Mouse (Mus musculus) embryonic fibroblast, embryonic 13.5 days (primary cell): ENCODE results near the gene Cfap77. TPM values are rescaled to one million over a fixed set of nuclear protein-coding genes. Genes with fewer than 3 reads are reported as not detected.

ENCODE experiments used
- H3K27ac ChIP-seq: 2 replicates; pipeline ENCODE4 v1.5.1; 2012; ENCODE audit warnings: low read length, control low read depth, inconsistent platforms; ENCODE audit not compliant: insufficient read depth
- H3K4me1 ChIP-seq: 2 replicates; pipeline ENCODE4 v1.6.1; 2011; ENCODE audit warnings: low read length; ENCODE audit not compliant: control insufficient read depth, insufficient read depth
- H3K4me3 ChIP-seq: 2 replicates; pipeline ENCODE4 v1.5.1; 2011; ENCODE audit warnings: mild to moderate bottlenecking, control low read depth, low read length; ENCODE audit not compliant: insufficient read depth
- CTCF ChIP-seq: IDR thresholded peaks from 2 replicates; pipeline ENCODE4 v1.5.1; 2011; ENCODE audit warnings: mild to moderate bottlenecking, control low read depth, low read length, moderate library complexity, borderline replicate concordance; ENCODE audit not compliant: insufficient read depth
- POLR2A ChIP-seq: IDR thresholded peaks from 2 replicates; pipeline ENCODE4 v1.6.1; 2011; ENCODE audit warnings: low read depth, mild to moderate bottlenecking, control low read depth, low read length, moderate library complexity
- polyA plus RNA-seq: library from polyadenylated mRNA; stranded (reverse); fragments of >200 nt; gene quantifications from 2 replicates; pipeline ENCODE4 v1.2.4, GENCODE M21; 2011; ENCODE audit warnings: low read depth; ENCODE audit not compliant: missing spikeins, insufficient read length

The Cfap77 gene
- polyA plus RNA-seq, 1 experiment: 0.76 TPM

DNA sequence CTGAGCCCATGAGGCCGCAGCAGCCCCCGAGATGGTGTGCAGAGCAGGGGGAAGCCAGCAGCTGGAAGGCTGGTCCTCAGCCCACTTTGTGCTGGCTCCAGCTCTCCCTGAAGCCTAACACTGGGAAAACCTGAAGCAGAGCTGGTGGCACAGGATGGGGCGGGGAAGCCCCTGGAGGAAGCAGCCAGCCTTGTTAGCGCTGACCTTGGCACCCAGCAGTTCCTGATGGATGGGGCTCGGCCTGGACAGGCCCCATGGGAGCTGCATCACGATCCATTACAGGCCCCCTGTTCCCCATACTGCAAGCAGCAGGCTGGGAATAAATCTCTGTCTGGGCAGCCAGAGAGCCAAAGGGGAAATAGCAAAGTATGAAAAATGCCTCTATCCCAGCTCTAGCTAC is 80.3 kb downstream of the Cfap77 start:
- Histone ChIP-seq H3K27ac (no peak overlapping the region), H3K4me1 (no peaks in the 10 kb centered on the region), H3K4me3 (no peak overlapping the region)
- no peak for TF ChIP-seq CTCF
- no peak for TF ChIP-seq POLR2A

DNA sequence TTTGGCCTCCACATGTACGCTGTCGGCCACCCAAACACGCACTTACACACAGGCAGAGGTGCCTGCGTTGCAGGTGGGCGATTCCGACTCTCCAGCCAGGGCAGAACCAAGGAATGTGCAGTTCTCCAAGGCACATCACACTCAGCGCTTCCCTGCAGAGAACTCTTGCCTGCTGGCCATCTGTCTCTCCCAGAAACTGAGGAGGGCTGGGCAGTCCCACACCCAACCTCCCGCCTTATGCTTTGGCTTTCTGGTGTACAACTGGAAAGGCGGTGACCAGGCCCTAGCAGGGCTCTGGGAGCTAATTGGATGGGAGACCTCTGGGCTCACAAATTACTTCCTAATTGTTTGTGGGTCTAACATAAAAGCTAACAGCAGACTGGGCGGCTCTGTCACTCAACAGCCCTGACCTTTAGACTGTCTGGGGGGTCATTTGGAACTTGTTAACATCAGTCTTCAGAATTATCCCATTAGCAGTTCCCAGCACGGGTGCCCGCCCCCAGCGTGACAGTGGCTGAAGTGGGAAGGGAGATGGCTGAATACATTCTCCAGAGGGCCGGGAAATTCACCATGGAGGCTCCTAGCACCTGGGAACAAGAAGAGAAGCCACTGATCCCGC is 80.9 kb downstream of the Cfap77 start:
- Histone ChIP-seq H3K27ac (no peak overlapping the region), H3K4me1 (no peaks in the 10 kb centered on the region), H3K4me3 (no peak overlapping the region)
- TF ChIP-seq CTCF (no peak), POLR2A (no peak)

DNA sequence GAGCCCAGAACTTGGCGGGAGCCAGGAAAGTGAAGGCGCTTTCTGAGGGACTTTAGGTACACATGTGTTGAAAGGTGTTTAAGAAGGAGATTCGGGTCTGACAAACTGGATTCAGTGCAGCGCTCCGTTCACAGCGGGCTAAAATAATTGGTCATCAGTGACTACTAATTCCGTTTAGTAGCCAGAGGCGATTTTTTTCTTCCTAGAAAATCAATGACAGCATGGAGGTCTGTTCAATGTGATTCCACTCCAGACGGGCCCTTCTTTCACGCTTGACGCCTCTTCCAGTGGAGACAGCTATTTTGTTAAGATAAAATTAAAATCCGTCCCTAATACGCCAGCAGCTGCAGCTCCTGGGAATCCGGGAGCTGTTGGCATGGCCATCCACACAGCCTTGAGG is 84.4 kb downstream of the Cfap77 start:
- Histone ChIP-seq H3K4me1 (no peaks in the 10 kb centered on the region), H3K27ac (no peak overlapping the region), H3K4me3 (no peak overlapping the region)
- TF ChIP-seq CTCF (no peak), POLR2A (no peak)

DNA sequence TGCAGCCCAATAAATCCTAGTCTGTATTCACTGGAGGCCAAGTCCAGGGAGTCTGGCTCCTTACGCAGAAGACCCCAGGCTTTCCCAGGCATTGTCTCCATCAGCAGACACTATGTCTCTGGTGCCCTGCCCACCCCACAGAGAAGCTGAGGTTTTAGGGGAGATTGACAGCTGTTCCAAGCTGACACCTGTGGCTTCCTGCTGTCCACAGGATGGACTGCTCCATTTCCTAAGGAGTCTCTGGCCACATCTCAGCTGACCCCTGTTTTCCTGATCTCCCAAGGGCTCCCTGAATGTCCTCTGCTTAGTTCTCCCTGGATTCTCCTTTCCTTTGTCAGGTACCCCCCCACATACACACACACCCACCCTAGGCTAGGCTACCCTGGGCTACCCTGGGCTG is 86.6 kb downstream of the Cfap77 start:
- TF ChIP-seq CTCF: no peak
- TF ChIP-seq POLR2A: no peak
- no peak overlapping the region for H3K4me3 ChIP-seq
- H3K4me1 ChIP-seq: no peaks in the 10 kb centered on the region
- no peak overlapping the region for H3K27ac ChIP-seq

DNA sequence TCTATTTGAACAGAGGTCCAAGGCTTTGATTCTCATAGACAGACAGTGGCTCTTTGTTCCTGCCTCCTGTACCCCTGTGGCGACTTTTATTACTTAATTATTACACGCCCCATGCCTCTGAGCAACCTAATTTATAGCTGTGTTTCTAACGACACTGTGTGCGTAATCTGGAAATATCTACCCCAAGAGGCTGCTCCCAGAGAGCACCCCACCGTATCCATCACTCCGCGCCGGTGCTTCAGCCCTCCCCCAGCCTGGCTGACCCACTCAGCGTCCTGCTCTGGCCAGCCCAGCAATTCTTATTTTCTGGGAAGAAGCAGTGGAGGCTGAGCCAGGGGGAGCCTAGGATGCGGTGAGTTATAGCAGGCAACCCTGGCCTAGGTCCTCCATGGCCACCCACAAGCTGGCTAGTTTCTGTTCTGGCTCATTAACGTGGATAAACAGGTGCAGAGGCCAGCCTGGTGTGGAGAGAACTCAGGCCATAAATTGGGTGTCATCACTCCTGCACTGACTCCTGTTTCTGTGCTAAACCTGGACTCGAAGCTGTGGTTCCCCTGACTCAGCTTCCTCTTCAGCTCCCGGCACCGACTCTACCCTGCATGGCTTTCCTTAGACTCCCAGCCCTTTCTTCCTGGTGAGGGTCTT is 88.6 kb downstream of the Cfap77 start:
- no peak overlapping the region for H3K4me3 ChIP-seq
- no peaks in the 10 kb centered on the region for H3K4me1 ChIP-seq
- H3K27ac ChIP-seq: no peak overlapping the region
- TF ChIP-seq CTCF: no peak
- TF ChIP-seq POLR2A: no peak

DNA sequence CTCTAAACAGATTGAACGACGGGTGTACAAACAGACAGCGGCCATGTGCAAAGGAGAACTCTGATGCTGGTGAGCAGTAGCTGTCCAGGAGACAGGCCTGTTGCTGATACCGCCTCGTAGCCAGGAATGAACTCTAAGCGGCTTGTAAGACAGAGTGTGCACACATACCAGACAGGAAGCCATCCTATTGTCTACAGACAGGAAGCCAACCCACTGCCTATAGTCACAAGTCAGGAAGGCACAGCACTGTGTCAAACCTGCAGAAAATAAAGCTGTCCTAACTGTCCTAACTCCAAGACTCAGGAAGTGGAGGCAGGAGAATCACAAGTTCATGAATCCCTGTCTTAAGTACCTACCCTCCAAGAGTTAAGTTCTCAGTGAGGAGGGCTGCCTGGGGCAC is 91.3 kb downstream of the Cfap77 start:
- TF ChIP-seq CTCF (no peak), POLR2A (no peak)
- Histone ChIP-seq H3K4me3 (no peak overlapping the region), H3K4me1 (no peaks in the 10 kb centered on the region), H3K27ac (no peak overlapping the region)

DNA sequence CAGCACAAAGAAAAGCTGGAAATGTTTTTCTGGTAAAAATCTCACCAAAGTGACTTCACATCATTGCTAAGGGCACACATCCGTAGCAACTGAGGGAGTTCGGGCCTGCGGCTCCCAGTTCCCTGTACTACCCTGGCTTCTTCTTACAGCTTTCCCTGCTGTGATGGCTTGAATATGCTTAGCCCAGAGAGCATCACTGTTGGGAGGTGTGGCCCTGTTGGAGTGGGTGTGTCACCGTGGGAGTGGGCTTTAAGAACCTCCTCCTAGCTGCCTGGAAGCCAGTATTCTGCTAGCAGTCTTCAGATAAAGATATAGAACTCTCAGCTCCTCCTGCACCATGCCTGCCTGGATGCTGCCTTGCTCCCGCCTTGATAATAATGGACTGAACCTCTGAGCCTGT is 93.2 kb downstream of the Cfap77 start:
- TF ChIP-seq POLR2A: no peak
- no peak for TF ChIP-seq CTCF
- no peak overlapping the region for H3K27ac ChIP-seq
- H3K4me1 ChIP-seq: no peaks in the 10 kb centered on the region
- no peak overlapping the region for H3K4me3 ChIP-seq

DNA sequence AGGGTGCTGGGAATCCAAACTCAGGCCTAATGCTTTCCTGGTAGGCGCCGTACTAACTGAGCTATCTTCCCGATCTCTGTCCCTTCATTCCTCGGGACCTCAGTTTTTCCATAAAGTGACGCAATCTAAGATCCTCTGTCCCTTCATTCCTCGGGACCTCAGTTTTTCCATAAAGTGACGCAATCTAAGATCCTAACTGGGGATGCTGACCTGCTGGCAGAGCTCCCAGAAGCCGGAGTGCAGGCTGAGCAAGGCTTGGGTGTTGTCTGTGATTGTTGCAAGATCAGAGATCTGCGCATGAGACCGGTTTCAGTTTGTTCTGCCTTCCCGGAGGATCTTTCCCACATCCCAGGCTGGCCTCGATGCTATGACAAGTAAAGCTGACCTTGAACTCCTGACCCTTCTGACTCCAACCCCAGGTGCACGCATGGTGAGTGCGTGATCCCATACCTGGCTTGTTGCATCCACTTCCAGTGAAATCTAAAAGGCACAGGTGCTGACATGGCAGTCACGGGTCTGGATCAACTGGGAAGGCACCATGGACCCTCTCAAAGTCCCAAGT is 93.8 kb downstream of the Cfap77 start:
- H3K4me3 ChIP-seq: no peak overlapping the region
- H3K27ac ChIP-seq: no peak overlapping the region
- TF ChIP-seq POLR2A (no peak), CTCF (no peak)
- no peaks in the 10 kb centered on the region for H3K4me1 ChIP-seq

DNA sequence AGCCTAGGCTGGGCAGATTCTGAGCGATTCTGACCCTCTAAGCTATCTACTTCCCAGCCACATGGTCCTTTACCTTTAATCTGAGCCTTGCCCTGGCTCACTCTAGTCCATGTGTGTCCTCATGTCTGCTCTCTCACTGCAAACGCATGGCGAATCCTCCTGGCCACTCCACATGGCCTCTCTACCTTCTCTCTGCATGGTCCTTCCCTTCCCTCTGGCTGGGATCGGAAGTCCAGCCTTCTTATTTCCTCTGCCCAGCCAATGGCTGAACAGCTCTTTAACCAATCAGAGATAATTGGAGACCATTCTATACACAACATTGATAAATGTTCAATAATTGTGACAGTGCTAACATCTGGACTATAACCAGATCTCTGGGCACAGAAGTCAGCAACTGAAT is 98.0 kb downstream of the Cfap77 start:
- no peaks in the 10 kb centered on the region for H3K4me1 ChIP-seq
- H3K4me3 ChIP-seq: no peak overlapping the region
- no peak for TF ChIP-seq CTCF
- TF ChIP-seq POLR2A: no peak
- no peak overlapping the region for H3K27ac ChIP-seq

DNA sequence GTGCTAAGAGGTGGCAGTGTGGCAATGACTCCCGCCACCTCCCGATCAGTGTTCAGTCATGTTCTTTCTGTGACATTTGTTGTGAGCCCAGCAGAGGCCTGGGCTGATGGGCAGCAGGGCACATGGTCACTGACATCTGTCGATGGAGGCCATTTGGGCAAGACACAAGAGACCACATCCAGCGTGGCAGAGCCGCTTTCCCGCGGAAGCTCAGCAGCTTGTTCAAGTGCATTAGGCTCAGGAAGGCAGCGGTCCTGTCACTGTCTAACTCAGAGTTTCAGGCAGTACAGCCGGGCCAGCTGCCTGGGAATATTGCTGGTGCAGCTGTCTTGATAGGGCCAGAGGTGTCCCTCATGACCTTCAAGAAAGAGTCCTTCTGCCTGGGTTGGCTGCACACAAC is 100.3 kb downstream of the Cfap77 start:
- H3K4me3 ChIP-seq: no peak overlapping the region
- no peak overlapping the region for H3K27ac ChIP-seq
- TF ChIP-seq CTCF (no peak), POLR2A (no peak)
- no peaks in the 10 kb centered on the region for H3K4me1 ChIP-seq

DNA sequence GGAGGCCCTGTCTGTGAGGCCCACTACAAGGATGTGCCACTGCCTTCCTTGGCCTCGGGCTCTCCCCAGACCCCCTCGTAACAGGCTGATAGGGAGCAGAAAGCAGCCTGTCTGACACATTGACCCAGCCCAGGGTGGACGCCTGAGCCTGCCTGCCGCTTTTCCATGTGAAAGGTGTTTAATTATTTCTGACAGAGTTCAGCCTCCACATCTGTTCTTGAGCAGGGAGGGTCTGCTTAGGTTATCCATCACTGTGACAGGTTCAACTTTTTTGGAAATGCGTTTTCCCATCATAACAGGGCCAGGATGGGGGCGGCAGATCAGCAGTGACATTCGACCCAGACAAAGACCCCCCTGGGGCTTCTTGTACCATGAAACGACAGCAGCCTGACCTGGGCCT is 101.9 kb downstream of the Cfap77 start:
- TF ChIP-seq POLR2A (no peak), CTCF (no peak)
- Histone ChIP-seq H3K4me1 (no peaks in the 10 kb centered on the region), H3K27ac (no peak overlapping the region), H3K4me3 (no peak overlapping the region)
